Mouse (Mus musculus) lung, postnatal 0 days (tissue): ENCODE results near the gene Eapp. TPM values are rescaled to one million over a fixed set of nuclear protein-coding genes. Genes with fewer than 3 reads are reported as not detected.
A peak's percentile ranks its signal among the peaks of the same experiment; 100 is the strongest.
"Not testable (repeated sequence)": the region's sequence is repeated elsewhere in the genome, so short reads cannot be mapped to it uniquely, and the experiment has no call there.

Experiments
- ATAC-seq: fragments of 200-750 bp; cut with Nextera tagmentation; 2 replicates; pipeline ENCODE4 v1.8.0; 2017; ENCODE audit warnings: moderate library complexity
- DNase-seq: peaks from one replicate; pipeline ENCODE4 v3.0.0-alpha.2; 2016; ENCODE audit warnings: low spot score
- H3K27ac ChIP-seq: fragments of 300-500 bp; sonication (generic); 2 replicates; pipeline ENCODE4 v1.5.1; 2014; ENCODE audit warnings: antibody characterized with exemption, mild to moderate bottlenecking, low read length, mixed read lengths
- H3K27me3 ChIP-seq: fragments of 300-500 bp; sonication (generic); replicated peaks from 2 replicates; pipeline ENCODE4 v1.6.1; 2014; ENCODE audit warnings: low read length, mixed read lengths; ENCODE audit not compliant: insufficient read depth
- H3K36me3 ChIP-seq: fragments of 300-500 bp; sonication (generic); 2 replicates; pipeline ENCODE4 v1.6.1; 2014; ENCODE audit warnings: low read length, mixed read lengths; ENCODE audit not compliant: insufficient read depth
- H3K4me1 ChIP-seq: fragments of 300-500 bp; sonication (generic); 2 replicates; pipeline ENCODE4 v1.6.1; 2014; ENCODE audit warnings: antibody characterized with exemption, low read depth, low read length, mixed read lengths; ENCODE audit not compliant: insufficient read depth
- H3K4me2 ChIP-seq: fragments of 300-500 bp; sonication (generic); replicated peaks from 2 replicates; pipeline ENCODE4 v1.6.1; 2014; ENCODE audit warnings: low read depth, mild to moderate bottlenecking, low read length, moderate library complexity, mixed read lengths
- H3K4me3 ChIP-seq: fragments of 300-500 bp; sonication (generic); 2 replicates; pipeline ENCODE4 v1.5.1; 2014; ENCODE audit warnings: low read depth, low read length
- H3K9ac ChIP-seq: fragments of 300-500 bp; sonication (generic); replicated peaks from 2 replicates; pipeline ENCODE4 v1.6.1; 2014; ENCODE audit warnings: low read depth, mild to moderate bottlenecking
- H3K9me3 ChIP-seq: fragments of 300-500 bp; sonication (generic); 2 replicates; pipeline ENCODE4 v1.6.1; 2016; ENCODE audit warnings: low read length, mixed read lengths
- CTCF ChIP-seq: IDR thresholded peaks from 2 replicates; pipeline ENCODE4 v1.5.1; 2016; ENCODE audit warnings: antibody characterized with exemption, mild to moderate bottlenecking
- EP300 ChIP-seq: IDR thresholded peaks from 2 replicates; pipeline ENCODE4 v1.6.1; 2016; ENCODE audit warnings: antibody characterized with exemption, mild to moderate bottlenecking, control low read depth
- WGBS: fragments of 180-500 bp; shearing (Covaris S2); extraction: QIAGEN DNeasy Blood & Tissue Kit; methylation state at CpG from one replicate; pipeline ENCODE4 v1.1.7; 2014; 5-methylcytosine and 5-hydroxymethylcytosine counted together
- polyA plus RNA-seq: library from polyadenylated mRNA; unstranded; fragments of >200 nt; fragmentation: Nextera tagmentation; extraction: Ambion mirVana; gene quantifications from 2 replicates; pipeline ENCODE4 v1.2.1, GENCODE M21; 2015

The Eapp gene
- polyA plus RNA-seq, result 80.8 and 82.5 TPM in 2 replicates

DNA sequence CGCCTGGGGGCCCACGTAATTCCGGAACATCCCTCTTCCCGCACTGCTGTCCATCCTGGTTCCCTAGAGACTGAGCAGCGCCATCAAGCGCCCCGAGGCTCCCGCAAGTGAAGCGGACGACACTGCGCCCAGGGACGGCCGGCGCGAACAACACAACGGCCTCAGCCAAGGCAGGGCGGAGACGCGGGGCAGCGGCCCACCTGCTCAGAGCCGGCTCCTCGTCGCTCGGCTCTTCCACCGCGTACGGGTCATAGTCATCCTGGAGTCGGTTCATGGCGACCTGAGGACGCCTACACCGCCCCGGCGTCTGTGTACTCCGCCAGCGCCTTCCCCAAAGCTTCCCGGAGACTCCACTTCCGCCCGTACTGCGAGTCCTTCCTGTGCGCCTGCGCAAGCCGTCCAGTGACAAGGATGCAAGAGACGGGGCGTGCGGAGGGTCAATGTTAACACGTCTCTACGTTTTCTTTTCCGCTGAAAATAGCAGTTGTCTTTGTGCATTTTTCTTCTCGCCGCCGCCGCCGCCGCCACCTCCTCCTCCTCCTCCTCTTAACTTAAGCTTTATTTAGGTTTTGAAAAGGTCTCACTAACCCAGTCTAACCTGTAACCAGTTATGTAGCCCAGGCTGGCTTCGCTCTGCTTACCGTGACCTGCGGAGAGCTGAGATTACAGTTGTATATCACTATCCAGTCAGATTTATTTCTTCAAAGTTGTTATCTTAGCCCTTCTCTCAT lies at the start of gene Eapp:
Gene Eapp, minus strand, starts transcription at position 387 of the 731 bp plus-strand sequence.
- peak within 1 kb of the TSS; percentile 63 for H3K4me2 ChIP-seq
- ATAC-seq (peak; percentile 95), DNase-seq (peak; percentile 99)
- H3K27me3 ChIP-seq, result no peaks in the 10 kb centered on the region
- no peaks in the 10 kb centered on the region for H3K9me3 ChIP-seq
- no peaks in the 10 kb centered on the region; the same call in 1 of the 2 replicates for H3K4me1 ChIP-seq
- peak; percentile 59 for TF ChIP-seq CTCF
- TF ChIP-seq EP300, result peak; percentile 27; the same call in 1 of the 2 replicates
- H3K27ac ChIP-seq, result peak within 1 kb of the TSS; percentile 99
- 0 out of 2 replicates have a peak, but pooled peaks cover 5% of the 10 kb centered on the region for H3K36me3 ChIP-seq
- WGBS, result under 1% methylated on average over 55 of the region's 57 CpGs
- H3K9ac ChIP-seq, result peak within 1 kb of the TSS; percentile 75
- peak within 1 kb of the TSS; percentile 67 for H3K4me3 ChIP-seq

DNA sequence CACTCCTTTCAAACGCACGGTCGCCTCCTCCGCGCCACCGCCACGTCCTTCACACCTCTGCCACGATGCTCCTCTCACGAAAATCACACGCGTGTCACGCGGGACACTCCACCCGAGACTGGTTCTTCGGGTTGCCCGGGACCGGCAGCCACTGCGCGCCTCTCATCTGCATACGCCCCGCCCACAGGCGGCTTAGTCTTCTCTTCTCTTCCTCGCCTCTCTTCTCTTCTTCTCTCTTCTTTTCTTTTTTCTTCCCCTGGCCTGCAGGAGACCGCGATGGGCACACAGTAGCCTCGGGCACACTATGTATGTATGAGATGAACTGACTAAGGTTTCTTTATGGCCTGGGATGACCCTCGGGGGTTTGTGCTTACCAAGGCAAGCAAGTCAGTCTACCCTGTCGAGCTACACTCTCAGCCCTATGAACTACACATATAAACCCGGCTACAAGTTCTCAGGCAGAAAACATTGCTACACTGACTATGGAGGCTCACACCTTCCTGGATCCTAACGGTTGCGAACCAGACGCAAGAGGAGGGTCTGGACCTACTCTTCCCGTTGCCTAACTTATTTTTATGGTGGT lies 43.1 kb upstream of the Eapp start:
- H3K4me1 ChIP-seq, H3K9me3 ChIP-seq, DNase-seq, H3K4me3 ChIP-seq, H3K27me3 ChIP-seq, H3K36me3 ChIP-seq, H3K27ac ChIP-seq, H3K9ac ChIP-seq, H3K4me2 ChIP-seq: not testable (repeated sequence)
- 2% methylated on average over 4 of the region's 33 CpGs for WGBS
- ATAC-seq, result peak; percentile 61

DNA sequence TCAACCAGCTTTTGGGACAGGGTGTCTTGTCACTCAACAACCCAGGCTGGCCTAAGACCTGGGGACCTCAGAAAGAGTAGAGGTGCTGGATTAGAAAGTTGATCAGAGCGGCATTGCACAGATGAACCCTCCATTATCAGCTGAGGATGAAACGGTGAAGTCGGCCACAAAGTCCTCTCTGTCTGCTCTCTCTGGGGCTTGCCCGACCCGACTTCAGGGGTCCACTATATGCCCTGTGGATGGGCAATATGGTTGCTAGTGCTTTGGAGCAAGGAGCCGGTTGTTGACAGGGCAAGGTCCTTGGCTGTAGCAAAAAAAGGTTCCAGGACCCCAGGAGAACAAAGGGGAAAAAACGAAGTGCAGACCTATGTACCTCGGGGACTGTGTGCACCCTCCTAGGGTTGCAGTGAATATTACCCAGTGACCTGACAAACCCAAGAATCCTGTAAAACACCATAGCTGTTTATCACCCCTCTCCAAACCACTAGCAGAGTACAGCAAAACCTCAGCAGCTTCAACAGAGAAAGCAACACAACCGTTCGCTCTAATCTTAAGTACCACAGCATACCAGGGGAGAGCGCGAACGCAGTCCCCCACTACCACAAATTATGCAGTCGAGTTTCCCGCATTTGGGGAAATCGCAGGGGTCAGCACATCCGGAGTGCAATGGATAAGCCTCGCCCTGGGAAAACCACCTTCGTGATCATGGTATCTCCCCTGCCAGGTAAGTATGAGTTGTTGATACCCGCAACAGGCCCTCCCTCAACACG lies 42.4 kb upstream of the Eapp start:
- not testable (repeated sequence) for H3K27me3 ChIP-seq, H3K9me3 ChIP-seq, H3K27ac ChIP-seq, H3K9ac ChIP-seq, H3K4me1 ChIP-seq, H3K4me2 ChIP-seq, H3K36me3 ChIP-seq, DNase-seq, H3K4me3 ChIP-seq
- peak; percentile 78 for ATAC-seq
- no CpG with 5 or more reads among the region's 21 CpGs for WGBS

DNA sequence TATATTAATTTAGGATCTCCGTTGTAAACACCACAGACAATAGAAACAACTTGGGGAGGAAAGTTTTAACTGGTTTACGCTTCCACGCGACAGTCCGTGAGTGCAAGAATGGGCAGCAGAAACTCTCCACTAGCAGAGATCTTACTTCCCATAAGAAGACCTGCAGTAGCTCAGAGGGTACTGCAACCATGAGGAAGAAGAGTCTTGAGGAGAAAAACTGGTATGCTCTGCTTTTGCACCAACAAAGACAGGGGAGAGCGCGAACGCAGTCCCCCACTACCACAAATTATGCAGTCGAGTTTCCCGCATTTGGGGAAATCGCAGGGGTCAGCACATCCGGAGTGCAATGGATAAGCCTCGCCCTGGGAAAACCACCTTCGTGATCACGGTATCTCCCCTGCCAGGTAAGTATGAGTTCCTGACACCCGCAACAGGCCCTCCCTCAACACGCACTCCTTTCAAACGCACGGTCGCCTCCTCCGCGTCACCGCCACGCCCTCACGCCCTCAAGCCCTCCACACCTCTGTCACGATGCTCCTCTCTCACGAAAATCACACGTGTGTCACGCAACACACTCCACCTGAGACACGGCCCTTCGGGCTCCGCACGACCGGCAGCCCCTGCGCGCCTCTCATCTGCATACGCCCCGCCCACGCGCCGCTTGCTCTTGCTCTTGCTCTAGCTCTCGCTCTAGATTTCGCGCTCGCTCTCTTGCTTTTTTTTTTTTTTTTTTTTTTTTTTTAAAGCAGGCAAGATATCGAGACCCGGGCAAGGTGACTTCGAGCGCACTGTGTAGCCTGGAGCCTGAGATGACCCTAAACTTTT lies 38.8 kb upstream of the Eapp start:
- 0% methylated on average over 3 of the region's 49 CpGs for WGBS
- ATAC-seq, result peak; percentile 62
- H3K27me3 ChIP-seq, H3K4me1 ChIP-seq, H3K9me3 ChIP-seq, DNase-seq, H3K4me2 ChIP-seq, H3K36me3 ChIP-seq, H3K27ac ChIP-seq, H3K4me3 ChIP-seq, H3K9ac ChIP-seq: not testable (repeated sequence)

DNA sequence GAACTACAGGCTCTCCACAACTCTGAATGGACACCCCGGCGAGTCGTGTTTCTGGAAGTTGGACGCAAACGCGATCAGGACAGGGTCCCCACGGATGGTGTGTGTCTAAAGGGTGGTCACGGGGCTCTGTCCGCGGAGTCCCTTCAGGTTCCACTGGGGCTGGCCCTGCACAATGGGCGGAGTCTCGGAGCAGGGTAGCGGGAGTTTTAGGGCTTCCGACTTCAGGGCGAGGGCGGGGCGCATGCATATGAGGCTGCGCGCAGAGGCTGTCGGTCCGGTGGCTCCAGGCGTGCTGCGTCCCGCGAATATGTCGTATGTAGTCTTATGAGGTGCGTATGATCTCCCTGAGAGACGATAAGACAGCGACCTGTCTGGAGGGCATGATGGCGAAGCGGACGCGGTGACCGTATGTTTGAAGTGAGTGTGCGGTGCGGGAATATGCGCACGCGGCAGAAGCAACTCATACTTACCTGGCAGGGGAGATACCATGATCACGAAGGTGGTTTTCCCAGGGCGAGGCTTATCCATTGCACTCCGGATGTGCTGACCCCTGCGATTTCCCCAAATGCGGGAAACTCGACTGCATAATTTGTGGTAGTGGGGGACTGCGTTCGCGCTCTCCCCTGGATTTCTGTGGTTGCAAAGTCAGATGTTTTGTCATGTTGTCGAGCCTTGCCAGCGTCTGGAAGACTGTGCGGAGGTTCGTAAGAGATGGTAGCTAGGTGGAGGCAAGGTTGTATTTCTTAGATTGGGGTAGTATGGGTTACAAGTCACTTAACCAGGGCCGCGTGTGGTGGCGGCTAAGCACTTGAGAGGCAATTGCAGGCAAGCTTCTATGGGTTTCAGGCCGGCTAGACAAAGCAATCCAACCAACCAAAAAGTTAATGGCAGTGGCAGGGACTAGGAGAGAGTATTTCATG lies 33.7 kb upstream of the Eapp start:
- DNase-seq, H3K27me3 ChIP-seq, H3K27ac ChIP-seq, H3K4me1 ChIP-seq, H3K4me2 ChIP-seq, H3K4me3 ChIP-seq, H3K9me3 ChIP-seq, H3K9ac ChIP-seq, H3K36me3 ChIP-seq: not testable (repeated sequence)
- no CpG with 5 or more reads among the region's 56 CpGs for WGBS
- ATAC-seq, result peak; percentile 96

DNA sequence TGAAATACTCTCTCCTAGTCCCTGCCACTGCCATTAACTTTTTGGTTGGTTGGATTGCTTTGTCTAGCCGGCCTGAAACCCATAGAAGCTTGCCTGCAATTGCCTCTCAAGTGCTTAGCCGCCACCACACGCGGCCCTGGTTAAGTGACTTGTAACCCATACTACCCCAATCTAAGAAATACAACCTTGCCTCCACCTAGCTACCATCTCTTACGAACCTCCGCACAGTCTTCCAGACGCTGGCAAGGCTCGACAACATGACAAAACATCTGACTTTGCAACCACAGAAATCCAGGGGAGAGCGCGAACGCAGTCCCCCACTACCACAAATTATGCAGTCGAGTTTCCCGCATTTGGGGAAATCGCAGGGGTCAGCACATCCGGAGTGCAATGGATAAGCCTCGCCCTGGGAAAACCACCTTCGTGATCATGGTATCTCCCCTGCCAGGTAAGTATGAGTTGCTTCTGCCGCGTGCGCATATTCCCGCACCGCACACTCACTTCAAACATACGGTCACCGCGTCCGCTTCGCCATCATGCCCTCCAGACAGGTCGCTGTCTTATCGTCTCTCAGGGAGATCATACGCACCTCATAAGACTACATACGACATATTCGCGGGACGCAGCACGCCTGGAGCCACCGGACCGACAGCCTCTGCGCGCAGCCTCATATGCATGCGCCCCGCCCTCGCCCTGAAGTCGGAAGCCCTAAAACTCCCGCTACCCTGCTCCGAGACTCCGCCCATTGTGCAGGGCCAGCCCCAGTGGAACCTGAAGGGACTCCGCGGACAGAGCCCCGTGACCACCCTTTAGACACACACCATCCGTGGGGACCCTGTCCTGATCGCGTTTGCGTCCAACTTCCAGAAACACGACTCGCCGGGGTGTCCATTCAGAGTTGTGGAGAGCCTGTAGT lies 23.4 kb upstream of the Eapp start:
- not testable (repeated sequence) for H3K27ac ChIP-seq, H3K36me3 ChIP-seq, H3K4me1 ChIP-seq, H3K9me3 ChIP-seq, H3K27me3 ChIP-seq, H3K4me2 ChIP-seq, H3K4me3 ChIP-seq, H3K9ac ChIP-seq, DNase-seq
- peak; percentile 95 for ATAC-seq
- no CpG with 5 or more reads among the region's 56 CpGs for WGBS

DNA sequence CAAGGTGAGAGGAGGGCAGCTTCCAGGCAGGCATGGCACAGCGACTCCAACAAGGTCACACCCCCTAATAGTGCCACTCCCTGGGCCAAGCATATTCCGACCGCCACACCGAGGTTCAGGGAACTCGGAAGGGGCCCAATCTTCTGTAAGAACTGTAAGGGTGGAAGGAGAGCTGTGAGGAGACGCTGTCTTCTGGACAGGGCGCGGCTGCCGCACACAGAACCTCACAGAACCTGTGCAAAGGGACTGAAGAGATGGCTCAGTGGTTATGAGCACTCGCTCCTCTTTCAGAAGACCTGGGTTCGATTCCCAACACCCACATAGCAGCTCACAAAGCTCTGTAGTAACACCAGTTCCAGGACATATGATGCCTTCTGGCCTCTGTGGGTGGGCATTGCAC lies 21.8 kb upstream of the Eapp start:
- not testable (repeated sequence) for H3K4me2 ChIP-seq, H3K4me3 ChIP-seq, H3K36me3 ChIP-seq, H3K4me1 ChIP-seq, DNase-seq, H3K27me3 ChIP-seq, ATAC-seq, H3K9me3 ChIP-seq, H3K9ac ChIP-seq, H3K27ac ChIP-seq
- 86% methylated on average over 5 of the region's 11 CpGs for WGBS
